Mouse (Mus musculus): ENCODE measurements around the gene Adamts8. TPM values are rescaled to one million over a fixed set of nuclear protein-coding genes. Genes with fewer than 3 reads are reported as not detected.

Gene Adamts8
- polyA plus RNA-seq, 1 experiment from 2014 or later = 0.10 TPM

GRCm38 (mm10) chr9:30928759-30929158 lies 13.6 kb upstream of the Adamts8 start:
- H3K27me3 ChIP-seq = peaks cover 4% of the 10 kb centered on the region; the same call in 1 of the 2 replicates
- H3K4me2 ChIP-seq = no peak overlapping the region
- no peak overlapping the region for H3K9ac ChIP-seq
- DNase-seq = no peak
- H3K9me3 ChIP-seq (replicated peaks) = no peaks in the 10 kb centered on the region
- H3K4me1 ChIP-seq (replicated peaks) = no peaks in the 10 kb centered on the region
- ATAC-seq (ENCODE audit: low read depth) = no peak
- H3K36me3 ChIP-seq = no peaks in the 10 kb centered on the region
- H3K27ac ChIP-seq = no peak overlapping the region
- no peak overlapping the region for H3K4me3 ChIP-seq (replicated peaks)
- WGBS (ENCODE audit: insufficient replicate concordance) = 66% methylated on average over 2 of the region's 2 CpGs

DNA sequence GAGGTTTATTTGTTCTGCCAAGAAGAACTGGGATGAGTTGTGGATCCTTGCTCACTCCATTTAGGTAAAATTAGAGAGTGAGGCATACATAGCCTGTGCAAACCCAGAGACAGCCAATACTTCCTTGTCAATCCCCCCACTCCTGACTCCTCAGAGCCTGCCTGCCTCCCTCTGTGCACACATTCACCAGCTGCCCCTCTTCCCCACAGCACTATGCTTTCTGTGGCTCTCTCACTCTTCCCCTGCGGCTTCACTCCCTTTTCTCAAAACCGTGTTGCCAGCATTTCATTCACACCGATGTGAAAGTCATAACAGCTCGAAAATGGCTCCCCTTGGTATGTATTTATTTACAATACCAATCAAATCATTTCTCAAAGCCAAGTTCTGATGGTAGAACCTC lies 10.0 kb upstream of the Adamts8 start:
- DNase-seq (no peak), ATAC-seq (ENCODE audit: low read depth) (no peak)
- no peaks in the 10 kb centered on the region for H3K36me3 ChIP-seq
- no peak overlapping the region for H3K4me3 ChIP-seq (replicated peaks)
- H3K4me2 ChIP-seq = no peak overlapping the region
- H3K4me1 ChIP-seq (replicated peaks) = no peaks in the 10 kb centered on the region
- 62% methylated on average over 4 of the region's 4 CpGs for WGBS (ENCODE audit: insufficient replicate concordance)
- no peak overlapping the region for H3K9ac ChIP-seq
- no peaks in the 10 kb centered on the region for H3K9me3 ChIP-seq (replicated peaks)
- H3K27ac ChIP-seq = no peak overlapping the region
- peaks cover 3% of the 10 kb centered on the region; the same call in 1 of the 2 replicates for H3K27me3 ChIP-seq

DNA sequence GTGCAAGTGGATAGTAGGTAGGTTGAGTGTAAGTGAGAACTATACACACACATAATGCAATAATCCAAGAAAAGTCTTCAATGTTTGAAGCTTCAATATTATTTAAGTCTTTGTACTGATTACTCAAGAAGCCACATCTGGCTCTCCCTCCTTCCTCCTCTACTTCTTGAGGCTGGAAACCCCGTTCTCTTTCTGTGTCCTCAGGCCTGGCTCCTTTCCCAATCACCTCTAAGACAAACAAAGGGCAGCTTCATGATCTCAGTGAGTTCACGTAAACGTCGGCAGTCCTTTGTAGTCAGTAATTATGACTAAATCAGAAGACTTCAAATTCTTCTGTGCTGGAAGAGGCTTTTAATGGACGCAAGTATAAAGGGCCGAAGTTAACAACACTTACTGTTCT lies 7.5 kb upstream of the Adamts8 start:
- no peak overlapping the region for H3K27ac ChIP-seq
- no peak overlapping the region for H3K4me2 ChIP-seq
- ATAC-seq (ENCODE audit: low read depth) = no peak
- H3K27me3 ChIP-seq = peaks cover 4% of the 10 kb centered on the region; the same call in 1 of the 2 replicates
- H3K4me3 ChIP-seq (replicated peaks) = no peak overlapping the region
- no peak for DNase-seq
- WGBS (ENCODE audit: insufficient replicate concordance) = 60% methylated on average over 6 of the region's 6 CpGs
- no peaks in the 10 kb centered on the region for H3K9me3 ChIP-seq (replicated peaks)
- H3K4me1 ChIP-seq (replicated peaks) = no peaks in the 10 kb centered on the region
- H3K9ac ChIP-seq = no peak overlapping the region
- no peaks in the 10 kb centered on the region for H3K36me3 ChIP-seq

DNA sequence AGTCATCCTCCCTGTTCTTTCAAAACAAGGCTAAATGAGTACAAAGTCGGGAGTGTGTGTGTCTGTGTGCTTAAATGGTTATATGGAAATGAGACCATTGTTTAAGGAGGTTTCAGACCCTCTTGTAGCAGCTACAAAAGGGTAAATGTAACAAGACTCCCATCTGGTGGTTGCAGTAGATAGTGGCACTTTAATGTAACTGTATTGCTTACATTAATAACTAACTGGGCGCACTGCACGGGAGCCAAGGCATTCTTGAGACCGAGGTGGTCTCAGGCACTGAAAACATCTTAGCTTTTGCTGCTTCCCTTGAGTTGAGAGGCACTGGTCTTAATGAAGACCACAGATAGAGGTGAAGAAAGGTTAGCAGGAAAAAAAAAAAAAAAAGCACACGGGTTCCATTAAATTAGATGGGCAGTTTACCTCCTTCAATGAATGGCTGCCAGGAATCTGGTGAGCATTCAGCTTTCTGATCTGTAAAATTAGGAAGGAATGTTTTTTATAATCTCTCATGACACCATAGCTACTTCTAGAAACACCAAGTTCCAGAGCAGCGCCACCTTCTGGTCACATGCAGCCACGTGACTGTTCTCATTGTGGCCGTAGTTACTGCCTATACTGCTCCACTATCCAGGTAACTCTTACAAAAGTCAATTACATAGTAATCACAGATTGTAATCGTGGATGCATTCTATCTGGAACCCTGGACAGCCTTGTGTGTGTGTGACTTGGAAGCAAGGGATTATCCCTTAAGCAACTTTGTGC lies 5.5 kb upstream of the Adamts8 start:
- H3K27ac ChIP-seq = no peak overlapping the region
- no peak for DNase-seq
- H3K9me3 ChIP-seq (replicated peaks) = no peaks in the 10 kb centered on the region
- no peaks in the 10 kb centered on the region for H3K36me3 ChIP-seq
- no peaks in the 10 kb centered on the region for H3K4me1 ChIP-seq (replicated peaks)
- H3K4me3 ChIP-seq (replicated peaks) = no peak overlapping the region
- WGBS (ENCODE audit: insufficient replicate concordance) = 20% methylated on average over 9 of the region's 9 CpGs
- peaks cover 22% of the 10 kb centered on the region for H3K27me3 ChIP-seq
- no peak overlapping the region for H3K9ac ChIP-seq
- no peak for ATAC-seq (ENCODE audit: low read depth)
- no peak overlapping the region for H3K4me2 ChIP-seq

DNA sequence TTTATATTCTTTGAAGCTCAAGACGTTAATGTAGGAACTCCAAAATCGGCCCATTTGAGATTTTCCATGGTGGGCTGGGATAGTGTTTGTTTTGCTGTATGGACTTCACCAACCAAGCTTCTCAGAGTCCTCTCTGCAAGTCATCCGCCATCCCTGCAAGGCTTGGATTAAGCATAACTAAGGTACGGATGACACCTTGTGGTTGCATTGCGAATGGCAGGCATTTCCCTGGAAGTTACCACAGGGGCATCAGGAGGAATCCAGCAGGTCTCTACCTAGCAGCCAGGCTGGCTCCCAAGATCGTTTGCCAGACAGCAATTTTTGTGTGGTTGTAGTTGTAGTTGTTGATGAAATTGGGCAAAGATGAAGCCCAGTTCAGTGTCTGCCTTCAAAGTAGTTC lies 2.0 kb upstream of the Adamts8 start:
- 4% methylated on average over 6 of the region's 6 CpGs for WGBS (ENCODE audit: insufficient replicate concordance)
- Histone ChIP-seq H3K9me3 (replicated peaks) (no peaks in the 10 kb centered on the region), H3K4me1 (replicated peaks) (no peaks in the 10 kb centered on the region), H3K9ac (no peak overlapping the region), H3K4me3 (replicated peaks) (no peak overlapping the region), H3K36me3 (no peaks in the 10 kb centered on the region), H3K27ac (no peak overlapping the region), H3K27me3 (peaks cover 57% of the 10 kb centered on the region), H3K4me2 (no peak overlapping the region)
- no peak for ATAC-seq (ENCODE audit: low read depth)
- DNase-seq = peak; percentile 34

DNA sequence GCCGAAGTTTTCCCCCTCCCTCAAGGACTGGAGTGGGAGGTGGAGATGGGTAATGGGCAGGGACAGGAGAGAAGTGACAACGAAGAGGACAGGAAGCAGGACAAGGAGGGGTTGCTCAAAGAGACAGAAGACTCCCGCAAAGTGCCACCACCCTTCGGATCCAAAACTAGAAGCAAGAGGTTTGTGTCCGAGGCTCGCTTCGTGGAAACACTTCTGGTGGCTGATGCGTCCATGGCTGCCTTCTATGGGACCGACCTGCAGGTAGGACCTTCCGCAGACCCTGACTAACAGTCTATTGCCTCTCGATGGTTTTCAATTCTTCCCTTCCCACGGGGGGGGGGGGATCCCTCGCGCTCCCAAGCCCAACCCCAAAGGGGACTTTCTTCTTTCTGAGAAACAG lies 979 bp downstream of the Adamts8 start:
- no peak overlapping the region for H3K27ac ChIP-seq
- ATAC-seq (ENCODE audit: low read depth) (no peak), DNase-seq (no peak)
- WGBS (ENCODE audit: insufficient replicate concordance) = 2% methylated on average over 14 of the region's 14 CpGs
- H3K36me3 ChIP-seq = no peaks in the 10 kb centered on the region
- H3K27me3 ChIP-seq = peaks cover 64% of the 10 kb centered on the region
- no peaks in the 10 kb centered on the region for H3K9me3 ChIP-seq (replicated peaks)
- peak overlapping the region; percentile 62 for H3K4me2 ChIP-seq
- no peaks in the 10 kb centered on the region for H3K4me1 ChIP-seq (replicated peaks)
- H3K4me3 ChIP-seq (replicated peaks) = peak overlapping the region; percentile 45
- no peak overlapping the region for H3K9ac ChIP-seq

GRCm38 (mm10) chr9:30944234-30944633 lies 1.9 kb downstream of the Adamts8 start:
- 27% methylated on average over 1 of the region's 1 CpGs for WGBS (ENCODE audit: insufficient replicate concordance)
- no peak for ATAC-seq (ENCODE audit: low read depth)
- H3K9me3 ChIP-seq (replicated peaks) = no peaks in the 10 kb centered on the region
- no peak for DNase-seq
- H3K4me2 ChIP-seq = no peak overlapping the region
- H3K4me1 ChIP-seq (replicated peaks) = no peaks in the 10 kb centered on the region
- no peaks in the 10 kb centered on the region for H3K36me3 ChIP-seq
- peaks cover 64% of the 10 kb centered on the region for H3K27me3 ChIP-seq
- no peak overlapping the region for H3K27ac ChIP-seq
- H3K9ac ChIP-seq = no peak overlapping the region
- no peak overlapping the region for H3K4me3 ChIP-seq (replicated peaks)

GRCm38 (mm10) chr9:30945276-30945675 lies 2.9 kb downstream of the Adamts8 start:
- Histone ChIP-seq H3K4me2 (no peak overlapping the region), H3K27me3 (peaks cover 61% of the 10 kb centered on the region), H3K27ac (no peak overlapping the region), H3K4me3 (replicated peaks) (no peak overlapping the region), H3K9ac (no peak overlapping the region), H3K9me3 (replicated peaks) (no peaks in the 10 kb centered on the region), H3K4me1 (replicated peaks) (no peaks in the 10 kb centered on the region), H3K36me3 (no peaks in the 10 kb centered on the region)
- 21% methylated on average over 1 of the region's 1 CpGs for WGBS (ENCODE audit: insufficient replicate concordance)
- DNase-seq = no peak
- ATAC-seq (ENCODE audit: low read depth) = no peak

DNA sequence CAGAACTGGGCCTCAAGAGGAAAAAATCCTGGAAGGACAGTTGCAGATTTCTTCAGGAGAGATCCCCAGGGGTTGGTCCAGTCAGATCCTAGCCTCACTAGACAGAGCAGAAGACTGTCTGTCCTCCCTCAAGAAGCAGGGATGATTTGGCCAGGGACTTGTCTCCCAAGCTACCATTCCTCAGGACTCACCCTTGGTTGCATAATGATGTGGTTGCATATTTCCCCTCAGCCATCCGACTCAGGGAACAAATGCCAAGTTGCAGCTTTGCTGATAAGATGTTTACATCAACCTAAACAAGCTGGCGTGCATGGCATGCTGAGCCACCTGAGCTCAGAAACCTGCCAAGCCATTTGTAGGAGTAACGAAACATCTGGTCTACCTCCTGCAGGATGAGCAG lies 7.1 kb downstream of the Adamts8 start:
- Histone ChIP-seq H3K9me3 (replicated peaks) (no peaks in the 10 kb centered on the region), H3K4me2 (no peak overlapping the region), H3K4me3 (replicated peaks) (no peak overlapping the region), H3K27ac (no peak overlapping the region), H3K36me3 (no peaks in the 10 kb centered on the region), H3K4me1 (replicated peaks) (no peaks in the 10 kb centered on the region), H3K9ac (no peak overlapping the region), H3K27me3 (peaks cover 20% of the 10 kb centered on the region)
- WGBS (ENCODE audit: insufficient replicate concordance) = 44% methylated on average over 3 of the region's 3 CpGs
- ATAC-seq (ENCODE audit: low read depth) (no peak), DNase-seq (no peak)

DNA sequence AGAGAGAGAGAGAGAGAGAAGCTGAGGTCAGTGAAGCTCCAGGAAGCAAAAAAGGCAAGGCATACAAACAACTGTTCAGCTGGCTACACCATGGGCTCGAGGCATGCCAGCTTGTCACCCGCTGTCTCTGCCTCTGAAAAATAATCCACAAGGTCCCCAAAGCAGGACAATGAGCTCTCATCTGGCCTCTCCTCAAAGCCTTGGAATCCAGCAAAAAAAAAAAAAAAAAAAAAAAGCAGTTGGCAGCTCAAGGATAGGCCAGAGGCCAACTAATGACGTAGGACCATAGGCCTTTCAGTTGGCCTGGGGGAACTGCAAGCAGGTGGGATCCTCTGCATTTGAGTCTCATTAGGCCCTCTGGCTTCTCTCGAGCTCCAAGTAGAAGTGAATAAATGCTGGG lies 7.6 kb downstream of the Adamts8 start:
- no peaks in the 10 kb centered on the region for H3K36me3 ChIP-seq
- H3K9ac ChIP-seq = no peak overlapping the region
- WGBS (ENCODE audit: insufficient replicate concordance) = 50% methylated on average over 4 of the region's 4 CpGs
- H3K4me1 ChIP-seq (replicated peaks) = no peaks in the 10 kb centered on the region
- no peak overlapping the region for H3K4me2 ChIP-seq
- H3K27ac ChIP-seq = no peak overlapping the region
- DNase-seq (no peak), ATAC-seq (ENCODE audit: low read depth) (no peak)
- H3K9me3 ChIP-seq (replicated peaks) = no peaks in the 10 kb centered on the region
- H3K4me3 ChIP-seq (replicated peaks) = no peak overlapping the region
- peaks cover 14% of the 10 kb centered on the region for H3K27me3 ChIP-seq

DNA sequence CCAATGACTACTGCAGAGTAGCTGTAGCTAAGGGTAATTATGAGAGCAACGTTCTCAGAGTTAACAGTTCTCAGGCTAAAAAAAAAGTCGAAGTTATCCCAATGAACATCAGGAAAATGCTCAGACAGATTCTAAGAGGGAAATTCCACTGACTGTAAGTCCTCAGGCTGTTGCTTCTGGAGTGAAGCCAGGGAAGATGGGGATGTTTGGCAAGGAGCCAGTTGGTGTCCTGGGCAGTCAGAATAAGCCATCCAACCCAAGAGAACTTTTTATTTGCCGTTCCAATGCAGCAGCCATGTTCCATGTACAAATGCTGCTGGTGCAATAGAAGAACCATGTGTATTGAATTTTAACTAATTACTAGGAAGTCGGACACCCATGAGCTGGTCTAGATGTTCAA lies 8.2 kb downstream of the Adamts8 start:
- Histone ChIP-seq H3K4me3 (replicated peaks) (no peak overlapping the region), H3K27me3 (peaks cover 8% of the 10 kb centered on the region), H3K4me1 (replicated peaks) (no peaks in the 10 kb centered on the region), H3K27ac (no peak overlapping the region), H3K36me3 (no peaks in the 10 kb centered on the region), H3K9me3 (replicated peaks) (no peaks in the 10 kb centered on the region), H3K9ac (no peak overlapping the region), H3K4me2 (no peak overlapping the region)
- 63% methylated on average over 4 of the region's 4 CpGs for WGBS (ENCODE audit: insufficient replicate concordance)
- DNase-seq = no peak
- no peak for ATAC-seq (ENCODE audit: low read depth)

DNA sequence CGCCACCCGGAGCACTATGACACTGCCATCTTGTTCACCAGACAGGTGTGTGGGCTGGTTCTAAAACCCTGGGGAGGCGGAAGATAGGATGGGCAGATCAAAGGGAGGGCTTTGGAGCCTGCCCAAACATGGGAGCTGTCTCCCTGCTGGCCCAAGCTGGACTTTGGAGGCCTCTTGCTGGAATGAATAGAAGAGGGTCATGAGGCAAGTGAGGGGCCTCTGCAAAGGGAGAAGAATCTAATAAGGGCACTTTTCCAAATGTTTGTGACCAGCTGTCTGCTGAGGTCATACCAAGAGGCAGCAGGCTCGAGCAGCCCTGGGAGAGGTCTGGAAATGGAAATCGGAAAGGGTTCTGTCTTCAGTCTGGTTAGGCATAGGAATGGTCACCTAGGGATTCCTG lies 9.1 kb downstream of the Adamts8 start:
- H3K36me3 ChIP-seq = no peaks in the 10 kb centered on the region
- no peak overlapping the region for H3K9ac ChIP-seq
- 68% methylated on average over 5 of the region's 5 CpGs for WGBS (ENCODE audit: insufficient replicate concordance)
- H3K4me2 ChIP-seq = no peak overlapping the region
- H3K4me3 ChIP-seq (replicated peaks) = no peak overlapping the region
- no peaks in the 10 kb centered on the region for H3K27me3 ChIP-seq
- ATAC-seq (ENCODE audit: low read depth) (no peak), DNase-seq (no peak)
- H3K9me3 ChIP-seq (replicated peaks) = no peaks in the 10 kb centered on the region
- no peak overlapping the region for H3K27ac ChIP-seq
- no peaks in the 10 kb centered on the region for H3K4me1 ChIP-seq (replicated peaks)
